Mouse (Mus musculus): ENCODE measurements at regions not wholly inside any gene's neighbourhood (a gene's known extent, or its start where the extent isn't known, plus 50 kb on each side); places are given as distances from the start of the nearest gene placed in this dataset.
A peak's percentile ranks its signal among the peaks of the same experiment; 100 is the strongest.

DNA sequence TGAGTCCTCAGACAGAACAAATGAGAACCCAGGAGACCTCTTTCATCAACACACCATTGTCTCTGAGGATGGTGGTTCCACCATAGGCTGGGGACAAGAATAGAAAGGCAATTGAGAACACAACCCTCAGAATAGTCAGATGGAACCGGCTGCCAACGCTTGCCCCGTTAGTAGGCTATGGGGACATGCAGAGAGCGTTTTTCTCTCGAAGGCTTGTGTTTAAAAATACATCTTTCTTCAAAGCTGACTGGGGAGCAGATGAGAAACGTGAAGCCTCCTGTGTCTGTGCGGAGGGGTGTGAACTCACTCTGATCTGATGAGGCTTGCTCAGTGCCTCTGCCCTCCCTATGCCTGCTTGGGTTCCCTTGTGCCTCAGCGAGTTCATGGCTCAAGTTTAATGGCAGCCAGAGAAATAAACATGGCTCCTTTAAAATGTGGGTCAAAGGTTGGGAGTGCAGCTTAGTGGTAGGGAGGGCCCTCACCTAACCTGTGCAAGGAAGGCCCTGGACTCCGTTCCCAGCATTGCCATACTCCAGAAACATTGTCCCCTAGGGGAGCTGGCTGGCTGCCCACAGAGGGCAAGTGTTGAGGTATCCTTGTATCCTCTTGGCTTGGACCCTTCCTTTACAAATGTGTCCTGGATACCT lies 53.7 kb upstream of the Tarbp1 start:
- no peaks in the 10 kb centered on the region for H3K27me3 ChIP-seq (ENCODE audit: control insufficient read depth, insufficient read depth, low read length)
- no peak for DNase-seq (ENCODE audit: low read depth in 1 of 2, low spot score in 2 of 2)
- no peaks in the 10 kb centered on the region for H3K36me3 ChIP-seq (ENCODE audit: control insufficient read depth, insufficient read depth, low read length)
- WGBS, result 65% methylated on average over 9 of the region's 9 CpGs
- no peak overlapping the region for H3K27ac ChIP-seq (ENCODE audit: insufficient read depth, low read length)
- H3K4me1 ChIP-seq (ENCODE audit: control insufficient read depth, insufficient read depth, insufficient read length), result peaks cover 7% of the 10 kb centered on the region; the same call in 1 of the 2 replicates
- H3K4me3 ChIP-seq (ENCODE audit: extremely low read depth, insufficient read depth, insufficient read length), result no peak overlapping the region
- no peak for TF ChIP-seq CTCF (IDR thresholded peaks at IDR 0.05; ENCODE audit: extremely low read depth, insufficient read depth, insufficient read length, insufficient replicate concordance)
- TF ChIP-seq POLR2A (IDR thresholded peaks at IDR 0.05; ENCODE audit: low read depth, low read length), result no peak

DNA sequence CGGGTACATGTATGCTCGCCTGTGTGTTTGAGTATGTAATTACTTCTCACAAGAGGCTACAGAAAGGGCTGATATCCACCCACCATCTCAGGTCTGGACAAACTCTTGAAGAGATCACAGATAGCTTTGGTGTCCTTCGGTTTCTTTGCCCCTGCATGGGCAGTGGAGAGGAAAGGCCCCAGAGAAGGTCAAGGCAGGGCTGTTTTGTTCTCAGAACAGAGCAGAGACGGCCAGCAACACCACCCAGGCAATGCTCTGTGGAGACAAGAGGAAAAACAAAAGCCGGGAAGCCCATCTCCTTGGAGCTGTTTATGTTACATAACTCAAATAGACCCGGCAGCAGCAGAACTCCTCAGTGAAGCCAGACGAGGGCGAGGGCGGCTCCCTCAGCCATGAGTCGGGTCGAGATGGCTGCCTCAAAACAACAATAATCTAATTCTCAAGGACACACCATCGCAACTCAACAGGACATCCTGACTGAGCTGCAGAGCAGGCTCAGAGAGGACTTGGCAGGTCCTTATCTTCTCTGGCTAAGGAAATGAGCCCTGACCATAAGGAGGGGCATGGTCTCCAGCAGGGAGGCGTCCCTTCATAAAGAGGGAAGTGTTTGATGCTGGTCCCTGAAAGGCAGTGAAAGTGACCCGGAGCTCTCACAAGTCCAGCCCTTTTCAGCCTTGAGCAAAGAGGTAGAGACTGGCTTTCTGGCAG lies 52.2 kb upstream of the Tarbp1 start:
- Histone ChIP-seq H3K27ac (ENCODE audit: insufficient read depth, low read length) (peak overlapping the region; percentile 17; the same call in 1 of the 2 replicates), H3K36me3 (ENCODE audit: control insufficient read depth, insufficient read depth, low read length) (no peaks in the 10 kb centered on the region), H3K4me1 (ENCODE audit: control insufficient read depth, insufficient read depth, insufficient read length) (peaks cover 7% of the 10 kb centered on the region; the same call in 1 of the 2 replicates), H3K4me3 (ENCODE audit: extremely low read depth, insufficient read depth, insufficient read length) (no peak overlapping the region), H3K27me3 (ENCODE audit: control insufficient read depth, insufficient read depth, low read length) (no peaks in the 10 kb centered on the region)
- no peak for TF ChIP-seq POLR2A (IDR thresholded peaks at IDR 0.05; ENCODE audit: low read depth, low read length)
- no peak for TF ChIP-seq CTCF (IDR thresholded peaks at IDR 0.05; ENCODE audit: extremely low read depth, insufficient read depth, insufficient read length, insufficient replicate concordance)
- DNase-seq (ENCODE audit: low read depth in 1 of 2, low spot score in 2 of 2), result no peak
- WGBS, result 45% methylated on average over 14 of the region's 14 CpGs

DNA sequence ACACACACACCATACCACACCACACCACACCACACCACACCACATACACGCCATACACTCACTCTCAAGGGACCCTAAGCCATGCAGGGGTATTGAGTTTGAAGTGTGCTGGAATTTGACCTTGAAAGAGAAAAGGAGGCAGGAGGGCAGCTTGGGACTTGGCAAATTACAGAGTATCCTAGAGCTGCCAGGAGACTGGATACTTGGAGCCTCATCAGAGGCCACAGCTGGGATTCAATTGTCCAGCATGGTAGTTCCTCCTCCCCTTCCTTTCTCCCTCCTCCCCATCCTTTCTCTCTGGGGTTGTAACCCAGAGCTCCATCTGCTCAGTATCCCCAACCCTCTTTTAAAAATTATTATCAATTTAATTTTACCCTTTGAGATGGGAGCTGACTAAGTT lies 50.7 kb upstream of the Tarbp1 start:
- Histone ChIP-seq H3K4me1 (ENCODE audit: control insufficient read depth, insufficient read depth, insufficient read length) (peaks cover 13% of the 10 kb centered on the region; the same call in 1 of the 2 replicates), H3K27me3 (ENCODE audit: control insufficient read depth, insufficient read depth, low read length) (no peaks in the 10 kb centered on the region), H3K36me3 (ENCODE audit: control insufficient read depth, insufficient read depth, low read length) (no peaks in the 10 kb centered on the region), H3K27ac (ENCODE audit: insufficient read depth, low read length) (no peak overlapping the region), H3K4me3 (ENCODE audit: extremely low read depth, insufficient read depth, insufficient read length) (no peak overlapping the region)
- no peak for DNase-seq (ENCODE audit: low read depth in 1 of 2, low spot score in 2 of 2)
- 84% methylated on average over 1 of the region's 1 CpGs for WGBS
- no peak for TF ChIP-seq CTCF (IDR thresholded peaks at IDR 0.05; ENCODE audit: extremely low read depth, insufficient read depth, insufficient read length, insufficient replicate concordance)
- TF ChIP-seq POLR2A (IDR thresholded peaks at IDR 0.05; ENCODE audit: low read depth, low read length), result no peak
